Comparison of ENCODE assay signal across 11 mouse cellular contexts in the genomic region with DNA sequence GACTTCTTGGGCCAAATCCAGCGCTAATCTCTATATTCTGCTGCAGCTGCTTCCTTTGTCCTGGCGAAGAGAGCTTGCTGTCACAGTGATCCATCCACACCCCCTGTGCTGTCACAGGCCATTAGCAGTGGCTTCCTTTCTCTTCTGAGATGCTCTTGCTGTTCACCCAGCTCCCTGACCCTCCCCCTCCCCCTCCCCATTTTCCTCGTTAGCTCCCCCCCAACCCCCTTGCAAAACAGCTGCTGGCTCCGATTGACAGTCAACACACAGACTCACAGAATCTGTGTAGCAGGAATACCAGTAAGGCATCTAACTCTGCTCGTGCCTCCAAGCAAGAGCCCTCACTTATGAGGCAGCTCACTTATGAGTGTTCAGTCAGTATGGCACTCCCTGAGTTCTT. TPM values are rescaled to one million over a fixed set of nuclear protein-coding genes. Genes with fewer than 3 reads are reported as not detected.
DNase-seq lines count a peak whose midpoint lies in the region; ATAC-seq and TF ChIP-seq lines count a peak whose summit lies in the region.
"Had no signal": no experiment of that assay in that cellular context is flagged by ENCODE, and none has a peak within 500 bp of the region (broad histone marks: within the 10 kb centered on the region; RNA-seq: fewer than 3 reads in every experiment).

No protein-coding gene starts in this region.

- ATAC-seq in forebrain, postnatal 0 days: peak; percentile 54
- ATAC-seq in midbrain, embryonic 14.5 days (ENCODE audit: low FRiP score, low TSS enrichment): peak; percentile 57
- ATAC-seq: lung, postnatal 0 days had no signal

- peak; percentile 34 for DNase-seq in brain, adult 2 months (ENCODE audit: low read depth, low spot score)
- DNase-seq in brain, embryonic 14.5 days (ENCODE audit: low read depth): peak; percentile 94
- DNase-seq in forebrain, postnatal 0 days: peak; percentile 66
- peak; percentile 81 for DNase-seq in midbrain, embryonic 14.5 days
- no peak for DNase-seq in thymus, adult 18-20 months
- no peak for DNase-seq in heart, adult 8-10 months (ENCODE audit: low spot score)
- DNase-seq in adrenal gland, postnatal 14 days: no peak
- DNase-seq: gastrocnemius, postnatal 36 days; heart, postnatal 14 days; spleen, adult 18-20 months had no signal

- H3K36me3 ChIP-seq in forebrain, postnatal 0 days (ENCODE audit: insufficient read depth): no peaks in the 10 kb centered on the region
- H3K36me3 ChIP-seq in midbrain, embryonic 14.5 days (ENCODE audit: control insufficient read depth, insufficient read depth, low read length): 0 out of 2 replicates have a peak, but pooled peaks cover 2% of the 10 kb centered on the region

- TF ChIP-seq CTCF in brain, embryonic 14.5 days (IDR thresholded peaks at IDR 0.05; ENCODE audit: borderline replicate concordance, extremely low read depth, insufficient read depth, insufficient read length): no peak
- no peak for TF ChIP-seq CTCF in forebrain, postnatal 0 days (IDR thresholded peaks at IDR 0.05; ENCODE audit: low read depth)

- H3K4me1 ChIP-seq in forebrain, postnatal 0 days (ENCODE audit: insufficient read depth): peaks cover 14% of the 10 kb centered on the region
- H3K4me1 ChIP-seq in midbrain, embryonic 14.5 days (ENCODE audit: control insufficient read depth, insufficient read depth, low read length): peaks cover 36% of the 10 kb centered on the region

- peak overlapping the region; percentile 98 for H3K4me2 ChIP-seq in forebrain, postnatal 0 days (ENCODE audit: low read depth)
- H3K4me2 ChIP-seq in midbrain, embryonic 14.5 days (ENCODE audit: low read length): peak overlapping the region; percentile 79

- no peaks in the 10 kb centered on the region for H3K27me3 ChIP-seq in forebrain, postnatal 0 days (ENCODE audit: insufficient read depth, low read length)
- H3K27me3 ChIP-seq in midbrain, embryonic 14.5 days (ENCODE audit: control insufficient read depth, insufficient read depth, low read length): no peaks in the 10 kb centered on the region

- H3K9me3 ChIP-seq in forebrain, postnatal 0 days (ENCODE audit: low read length): no peaks in the 10 kb centered on the region
- no peaks in the 10 kb centered on the region for H3K9me3 ChIP-seq in midbrain, embryonic 14.5 days (ENCODE audit: control insufficient read depth, low read length)

- H3K27ac ChIP-seq in forebrain, postnatal 0 days (ENCODE audit: low read depth, low read length): peak overlapping the region; percentile 72
- H3K27ac ChIP-seq in midbrain, embryonic 14.5 days (replicated peaks; ENCODE audit: low read depth, low read length): peak overlapping the region; percentile 88

- no peak for TF ChIP-seq POLR2A in brain, embryonic 14.5 days (IDR thresholded peaks at IDR 0.05; ENCODE audit: borderline replicate concordance, extremely low read depth, insufficient read depth, insufficient read length, poor library complexity, severe bottlenecking)

- H3K4me3 ChIP-seq in forebrain, postnatal 0 days (ENCODE audit: low read depth, low read length): no peak overlapping the region
- no peak overlapping the region; the same call in 1 of the 2 replicates for H3K4me3 ChIP-seq in midbrain, embryonic 14.5 days (replicated peaks; ENCODE audit: low read depth, low read length)

- peak overlapping the region; percentile 31; the same call in 1 of the 2 replicates for H3K9ac ChIP-seq in forebrain, postnatal 0 days
- peak overlapping the region; percentile 31 for H3K9ac ChIP-seq in midbrain, embryonic 14.5 days (replicated peaks; ENCODE audit: low read length)

- WGBS in forebrain, postnatal 0 days: 7% methylated on average over 5 of the region's 5 CpGs
- WGBS in midbrain, embryonic 14.5 days: 3% methylated on average over 5 of the region's 5 CpGs

RNA-seq across cellular contexts. Expression of a gene that starts 2.7 kb away (rescaled TPM):
- polyA plus RNA-seq in brain, embryonic 14.5 days (2012; rRNA removed): 21.4 and 27.8 TPM in 2 replicates
- total RNA-seq in forebrain, postnatal 0 days (2014; rRNA removed): 36.1 and 38.8 TPM in 2 replicates
- polyA plus RNA-seq in forebrain, postnatal 0 days (2015; fragmentation: Nextera tagmentation; extraction: Ambion mirVana): 22.7 and 35.2 TPM in 2 replicates
- polyA plus RNA-seq in midbrain, embryonic 14.5 days (2014; fragmentation: Nextera tagmentation; extraction: Ambion mirVana): 33.9 and 36.0 TPM in 2 replicates
- total RNA-seq in heart, adult 8-10 months (2022): not detected
- total RNA-seq in adrenal gland, postnatal 14 days (2021): 1.3 and 2.3 TPM in 2 replicates
- total RNA-seq: gastrocnemius, postnatal 36 days; heart, postnatal 14 days had no signal

RNA-seq across cellular contexts. Expression of a gene that starts 2.8 kb away (rescaled TPM):
- polyA plus RNA-seq in brain, embryonic 14.5 days (2012; rRNA removed): 4.5 and 5.0 TPM in 2 replicates
- 4.6 and 7.5 TPM in 2 replicates for total RNA-seq in forebrain, postnatal 0 days (2014; rRNA removed)
- 8.0 and 11.9 TPM in 2 replicates for polyA plus RNA-seq in forebrain, postnatal 0 days (2015; fragmentation: Nextera tagmentation; extraction: Ambion mirVana)
- polyA plus RNA-seq in midbrain, embryonic 14.5 days (2014; fragmentation: Nextera tagmentation; extraction: Ambion mirVana): 6.3 and 7.7 TPM in 2 replicates
- 10 to 100 TPM in 3 of 4 experiments, 1 to 10 TPM in 1; 9.5 to 12.4 (median 12.2) TPM for total RNA-seq in heart, adult 8-10 months (2022)
- 35.9 and 56.7 TPM in 2 replicates for total RNA-seq in adrenal gland, postnatal 14 days (2021)

RNA-seq across cellular contexts. Expression of a gene that starts 20.3 kb away (rescaled TPM):
- 11.0 and 11.4 TPM in 2 replicates for polyA plus RNA-seq in brain, embryonic 14.5 days (2012; rRNA removed)
- 10.3 and 12.7 TPM in 2 replicates for total RNA-seq in forebrain, postnatal 0 days (2014; rRNA removed)
- 11.9 and 12.8 TPM in 2 replicates for polyA plus RNA-seq in forebrain, postnatal 0 days (2015; fragmentation: Nextera tagmentation; extraction: Ambion mirVana)
- 12.8 and 21.9 TPM in 2 replicates for polyA plus RNA-seq in midbrain, embryonic 14.5 days (2014; fragmentation: Nextera tagmentation; extraction: Ambion mirVana)
- 10 to 100 TPM; 17.7 to 19.4 (median 19.3) TPM for total RNA-seq in heart, adult 8-10 months (2022)
- 11.9 and 12.6 TPM in 2 replicates for total RNA-seq in adrenal gland, postnatal 14 days (2021)

Comparison
In these comparisons a context has a peak if more than half of its experiments do, and no peak if none do; other contexts are left out.
1. DNase-seq: peak in brain, adult 2 months (single experiment), brain, embryonic 14.5 days (single experiment), forebrain, postnatal 0 days (single experiment) and midbrain, embryonic 14.5 days (single experiment); none in thymus, adult 18-20 months (0 of 2), heart, adult 8-10 months (single experiment) and adrenal gland, postnatal 14 days (single experiment).
2. RNA of a gene that starts 2.7 kb away (total RNA-seq): 36.1 to 38.8 TPM in forebrain, postnatal 0 days; 1.3 to 2.3 TPM in adrenal gland, postnatal 14 days and not detected in heart, adult 8-10 months; every median in the first group is over 10 times any median in the second.